Mouse (Mus musculus) c-Kit-positive CD71-positive TER-119-positive erythroid progenitor cells, embryonic 14.5 days (primary cell): ENCODE measurements around the gene Methig1.

Experiments
- DNase-seq: peaks from one replicate; pipeline ENCODE4 v3.0.0-alpha.2; 2013; ENCODE audit warnings: low spot score

Methig1 gene

DNA sequence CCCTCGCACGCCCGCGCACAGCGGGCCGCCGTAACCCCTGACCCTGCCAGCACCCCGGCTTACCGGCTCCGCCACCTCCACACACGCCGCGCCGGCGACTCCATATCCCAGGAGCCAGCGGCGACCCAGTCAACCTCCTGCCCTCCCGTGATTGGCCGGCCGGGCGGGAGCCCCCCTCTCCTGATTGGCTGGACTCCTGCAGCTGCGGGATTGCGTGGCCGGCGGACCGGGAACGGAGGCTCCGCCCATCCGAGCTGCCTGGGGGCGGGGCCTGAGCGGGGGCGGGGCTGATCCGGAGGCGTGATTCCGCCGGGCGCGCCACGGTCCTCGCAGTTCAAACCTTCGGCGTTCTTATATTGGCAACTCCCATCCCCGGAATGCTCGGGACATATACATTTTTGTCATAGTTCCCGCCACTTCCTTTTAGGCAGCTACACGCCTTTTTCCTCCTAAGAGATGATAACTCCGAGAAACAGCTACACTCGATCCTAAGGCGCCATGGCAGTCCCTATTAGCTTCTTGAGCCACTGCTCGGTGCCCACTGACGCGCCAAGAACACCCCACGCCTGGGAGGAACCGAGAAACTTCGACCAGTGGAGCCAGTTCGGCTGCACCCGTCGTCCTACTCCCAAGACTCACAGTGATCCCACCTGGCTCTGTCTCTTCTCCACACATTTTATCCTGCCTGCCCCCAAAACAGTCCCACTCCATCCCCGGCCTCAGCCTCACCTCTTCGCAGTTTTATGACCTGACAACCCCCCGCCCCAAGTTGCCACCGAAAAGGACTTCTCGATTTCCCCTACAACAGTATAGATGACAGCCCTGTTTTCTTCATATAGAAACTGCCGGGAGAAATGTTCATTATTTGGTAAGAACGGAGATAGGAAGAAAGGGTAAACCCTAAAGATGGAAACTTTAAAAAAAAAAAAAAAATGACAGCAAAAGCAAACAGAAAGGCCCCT lies 70.2 kb downstream of the Methig1 start:
- DNase-seq: peak; percentile 94

DNA sequence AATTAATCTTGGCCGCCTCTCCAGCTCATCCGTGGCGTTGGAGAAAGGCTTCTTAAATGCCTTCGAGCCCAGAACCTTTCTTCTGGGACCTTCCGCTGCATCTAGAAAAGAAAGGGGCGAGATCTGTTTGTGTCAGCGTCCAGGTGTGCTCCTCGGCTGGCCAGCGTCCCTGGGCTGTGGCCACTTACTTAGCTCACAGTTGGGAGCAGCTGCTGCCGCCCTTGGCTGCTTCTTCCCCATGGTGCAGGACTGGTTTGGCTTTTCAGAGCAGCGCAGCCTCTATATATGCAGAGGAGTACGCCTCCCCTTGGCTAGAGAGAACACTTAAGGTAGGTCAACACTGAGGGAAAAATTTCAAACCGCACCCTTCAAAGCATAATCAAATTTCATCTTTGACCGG lies 71.0 kb downstream of the Methig1 start:
- DNase-seq: no peak

DNA sequence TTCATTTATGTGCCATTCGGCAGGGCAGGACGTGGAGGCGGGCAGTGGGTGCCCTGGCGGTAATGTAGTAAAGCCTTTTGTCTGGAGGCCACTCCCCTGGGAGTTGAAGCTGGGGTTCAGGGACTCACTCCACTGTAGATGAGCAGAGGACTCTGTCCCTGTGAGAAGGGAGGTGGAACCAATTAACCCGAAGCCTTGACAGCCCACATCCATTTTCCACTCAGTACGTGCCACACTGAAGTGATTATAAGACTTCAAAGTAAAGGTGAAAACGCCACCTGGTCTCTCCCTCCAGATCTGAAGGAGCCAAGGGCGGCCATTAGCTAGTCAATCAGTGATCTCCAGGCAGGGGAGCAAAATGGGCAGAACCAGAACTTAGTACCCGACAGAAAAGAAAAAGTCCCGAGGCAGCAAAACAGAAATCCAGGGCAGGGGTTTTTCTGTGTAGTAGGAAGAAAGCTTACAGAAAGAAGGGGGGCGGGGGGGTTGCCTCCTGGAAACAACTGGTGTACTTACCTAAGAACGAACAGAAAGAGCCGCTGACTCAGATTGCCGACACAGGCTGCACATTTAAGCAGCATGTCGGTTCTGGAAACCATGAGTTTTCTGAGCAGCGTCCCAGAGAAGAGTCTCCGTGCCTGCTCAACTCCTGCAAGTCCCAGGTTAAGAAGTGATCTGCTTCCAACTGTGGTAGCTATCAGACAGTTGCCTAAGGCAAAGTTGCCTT lies 71.6 kb downstream of the Methig1 start, which contains the start of gene Slc11a2:
Gene Slc11a2, minus strand, starts transcription at position 677 of the 727 bp plus-strand sequence.
- DNase-seq: no peak

DNA sequence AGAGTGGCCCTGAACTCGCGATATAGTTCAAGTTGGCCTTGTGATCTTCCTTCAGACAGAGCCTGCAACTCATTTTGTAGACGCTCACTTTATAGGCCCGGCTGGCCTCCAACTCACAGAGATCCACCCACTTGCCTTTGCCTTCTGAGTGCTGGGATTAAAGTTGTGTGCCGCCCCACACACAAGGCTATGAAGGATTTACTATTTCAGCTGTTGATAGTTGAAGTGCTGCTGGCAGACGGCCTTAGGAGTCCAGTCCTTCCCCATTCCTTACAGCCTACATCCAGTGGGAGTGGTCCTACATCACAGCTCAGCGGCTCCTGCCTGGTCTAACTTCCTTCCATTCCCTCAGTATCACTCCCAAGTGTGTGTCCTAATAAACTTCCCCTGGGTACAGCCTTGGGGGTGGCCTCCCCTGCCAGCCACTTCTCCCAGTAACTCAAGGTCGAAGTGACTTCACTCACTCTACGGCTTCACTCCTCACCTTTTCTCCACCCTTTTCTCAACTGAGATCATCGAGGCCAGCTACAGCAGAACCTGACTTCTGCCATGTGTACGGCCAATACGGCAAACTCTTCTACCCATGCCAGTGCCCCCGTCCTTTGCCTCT lies 75.5 kb downstream of the Methig1 start:
- no peak for DNase-seq

DNA sequence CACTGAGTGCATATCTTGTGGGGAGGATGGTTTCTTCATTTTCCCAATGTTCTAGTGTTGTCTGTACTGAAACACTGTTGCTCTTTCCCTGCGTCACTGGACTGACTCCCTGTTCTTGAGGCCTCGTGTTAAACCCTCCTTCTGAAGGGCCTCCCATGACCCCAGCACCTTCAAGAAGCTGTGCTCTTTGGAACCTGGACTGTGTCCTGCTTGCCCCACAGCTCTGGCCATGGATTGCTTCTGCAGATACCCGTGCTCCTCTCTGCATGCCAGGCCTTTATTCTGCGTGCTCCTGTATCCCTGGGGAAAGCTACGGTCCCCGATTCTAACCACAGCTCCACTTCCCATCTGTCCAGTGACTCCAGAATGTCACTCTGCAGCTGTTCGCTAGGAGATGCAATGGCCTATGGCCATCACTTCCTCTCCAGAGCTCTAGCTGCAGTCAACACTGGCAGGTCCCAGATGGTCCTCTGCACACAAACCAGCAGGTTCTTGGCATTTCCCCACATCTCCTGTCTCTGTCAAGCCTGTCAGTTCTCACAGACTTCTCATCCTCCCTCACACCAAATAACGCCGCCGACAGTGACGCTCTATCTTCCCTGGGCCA lies 77.1 kb downstream of the Methig1 start:
- DNase-seq: no peak

DNA sequence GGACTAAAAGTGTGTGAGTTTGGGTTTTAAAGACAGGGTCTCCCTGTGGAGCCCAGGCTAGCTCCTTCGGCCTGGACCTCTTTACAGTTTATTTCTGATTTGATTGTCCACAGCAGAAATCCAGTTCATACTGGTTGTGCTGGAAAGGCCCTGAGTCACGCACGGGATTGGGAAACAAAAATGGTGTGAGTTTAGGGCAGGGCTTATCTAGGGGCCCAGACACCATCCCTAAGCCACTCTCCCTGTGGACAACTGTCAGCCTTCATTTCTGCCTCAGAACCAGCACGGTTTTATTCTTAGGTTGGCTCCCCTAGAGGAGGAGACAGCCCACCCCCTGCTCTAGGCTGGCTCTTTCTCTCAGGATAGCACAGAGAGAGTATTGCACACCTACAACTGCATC lies 80.3 kb downstream of the Methig1 start:
- DNase-seq: no peak
